Mouse (Mus musculus): ENCODE measurements around the gene Arhgef25. TPM values are rescaled to one million over a fixed set of nuclear protein-coding genes. Genes with fewer than 3 reads are reported as not detected.

Gene Arhgef25
- polyA plus RNA-seq, 1 experiment: 77.7 TPM

DNA sequence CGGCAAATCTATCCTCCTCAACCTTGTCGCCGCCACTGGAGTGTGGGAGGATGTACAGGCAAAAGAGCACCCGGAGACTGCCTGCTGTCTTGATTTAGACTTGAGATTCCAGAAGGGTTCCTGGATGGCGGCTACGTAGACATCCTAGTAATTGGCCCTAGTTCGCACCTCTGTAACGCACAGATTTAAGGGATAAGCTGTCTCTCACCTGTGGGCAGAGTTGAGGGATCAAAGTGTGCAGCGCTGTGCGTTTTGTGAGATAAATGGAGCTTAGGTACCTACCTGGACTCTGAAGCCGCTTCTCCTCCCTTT is 23.5 kb downstream of the Arhgef25 start:
- no peak for TF ChIP-seq GATA1 (IDR thresholded peaks at IDR 0.05; ENCODE audit: low read length)

GRCm38 (mm10) chr10:127165654-127166403 is 24.1 kb downstream of the Arhgef25 start:
- no peak for TF ChIP-seq GATA1 (IDR thresholded peaks at IDR 0.05; ENCODE audit: low read length)

DNA sequence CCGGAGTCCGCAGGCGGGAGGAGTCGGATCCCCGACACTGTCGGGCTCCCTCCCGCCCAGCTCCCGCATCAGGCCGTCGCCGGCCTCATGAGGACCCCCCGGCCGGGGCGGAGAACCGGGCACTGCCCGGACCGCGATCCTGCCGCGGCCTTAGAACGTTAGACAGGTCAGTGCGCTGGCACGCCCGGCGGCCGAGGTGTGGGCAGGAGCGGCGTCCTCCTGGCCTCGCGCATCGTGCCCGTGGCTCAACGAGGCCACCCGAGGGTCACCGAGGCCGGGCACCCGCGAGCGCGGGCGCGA is 24.6 kb downstream of the Arhgef25 start:
- TF ChIP-seq GATA1 (IDR thresholded peaks at IDR 0.05; ENCODE audit: low read length): no peak

DNA sequence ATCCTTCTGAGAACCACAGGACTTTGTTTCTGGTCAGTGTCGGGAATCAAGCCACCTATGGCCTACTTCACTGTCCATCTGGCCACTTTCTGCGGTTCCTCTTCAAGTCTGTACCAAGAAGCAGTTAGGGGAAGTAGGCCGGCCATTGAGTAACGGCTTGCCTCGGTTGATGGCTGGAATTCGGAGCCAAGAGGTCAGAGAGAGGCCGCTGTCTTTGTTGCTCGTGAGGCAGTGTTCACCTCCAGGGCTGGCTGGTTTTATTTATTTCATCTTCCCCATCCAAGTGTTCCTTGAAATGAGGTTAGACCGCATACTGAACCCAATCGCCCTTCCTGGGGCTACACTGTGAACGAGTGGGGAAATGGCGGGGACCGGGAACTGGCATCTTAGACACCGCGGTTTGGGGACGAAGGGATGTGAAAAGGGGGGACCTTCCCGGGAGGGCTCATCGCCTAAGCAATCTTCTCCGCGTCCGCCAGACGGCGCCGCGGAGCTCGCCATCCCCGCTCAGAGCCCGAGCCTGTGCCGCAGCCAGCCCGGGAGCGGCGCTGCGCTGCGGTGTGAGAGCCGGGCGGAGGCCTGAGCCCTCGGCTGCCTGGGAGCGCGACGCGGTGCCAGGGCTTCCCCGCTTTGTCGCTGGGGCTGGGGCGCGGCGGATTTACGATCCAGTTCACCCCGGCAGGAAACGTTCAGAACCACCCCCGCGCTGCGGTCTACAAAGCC is 25.1 kb downstream of the Arhgef25 start, which contains the start of gene B4galnt1:
Gene B4galnt1, plus strand, starts transcription at position 595 of the 723 bp plus-strand sequence.
- no peak for TF ChIP-seq GATA1 (IDR thresholded peaks at IDR 0.05; ENCODE audit: low read length)

GRCm38 (mm10) chr10:127164190-127164589 is 25.7 kb downstream of the Arhgef25 start:
- TF ChIP-seq GATA1 (IDR thresholded peaks at IDR 0.05; ENCODE audit: low read length): no peak

DNA sequence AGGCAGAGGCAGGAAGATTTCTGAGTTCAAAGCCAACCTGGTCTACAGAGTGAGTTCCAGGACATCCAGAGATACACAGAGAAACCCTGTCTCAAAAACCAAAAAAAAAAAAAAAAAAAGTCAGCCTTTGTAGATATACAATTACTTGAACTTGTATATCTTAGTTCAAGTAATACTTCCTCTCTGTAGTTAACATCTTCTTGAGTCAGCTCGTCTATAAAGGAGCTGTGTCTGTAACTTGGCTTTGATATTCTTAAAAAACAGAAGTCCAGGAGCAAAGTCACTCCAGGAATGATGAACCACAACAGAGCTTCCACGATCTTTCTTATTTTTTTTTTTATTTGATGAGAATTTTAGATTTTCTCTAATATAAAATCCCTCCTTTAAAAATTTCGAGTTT is 29.2 kb downstream of the Arhgef25 start:
- no peak for TF ChIP-seq GATA1 (IDR thresholded peaks at IDR 0.05; ENCODE audit: low read length)

- TF ChIP-seq GATA1 (IDR thresholded peaks at IDR 0.05; ENCODE audit: low read length): no peak
Observed at GRCm38 (mm10) chr10:127160081-127160480, 29.8 kb downstream of the Arhgef25 start.

DNA sequence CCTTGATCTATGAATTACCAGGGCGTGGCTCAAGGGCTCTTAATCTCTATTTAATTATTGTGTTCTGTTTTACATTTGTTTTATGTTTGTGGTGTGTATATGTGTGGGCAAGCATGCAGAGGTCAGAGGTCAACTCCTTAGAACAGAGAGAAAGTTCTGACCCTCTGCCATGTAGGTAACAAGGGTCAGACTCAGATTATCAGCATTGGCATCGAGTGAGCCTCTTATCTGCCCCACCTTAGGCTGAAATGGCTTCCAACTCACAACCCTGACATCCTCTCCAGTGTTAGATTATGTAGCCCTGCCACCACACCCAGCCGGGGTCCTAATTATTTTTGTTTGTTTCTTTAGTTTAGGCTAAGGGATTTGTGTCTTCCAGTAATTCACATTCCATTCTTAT is 31.4 kb downstream of the Arhgef25 start:
- no peak for TF ChIP-seq GATA1 (IDR thresholded peaks at IDR 0.05; ENCODE audit: low read length)

- no peak for TF ChIP-seq GATA1 (IDR thresholded peaks at IDR 0.05; ENCODE audit: low read length)
Observed at GRCm38 (mm10) chr10:127156511-127156910, 33.4 kb downstream of the Arhgef25 start.

- no peak for TF ChIP-seq GATA1 (IDR thresholded peaks at IDR 0.05; ENCODE audit: low read length)
Observed at GRCm38 (mm10) chr10:127156089-127156488, 33.8 kb downstream of the Arhgef25 start.

- TF ChIP-seq GATA1 (IDR thresholded peaks at IDR 0.05; ENCODE audit: low read length): no peak
Observed at GRCm38 (mm10) chr10:127154652-127155051, 35.2 kb downstream of the Arhgef25 start.

DNA sequence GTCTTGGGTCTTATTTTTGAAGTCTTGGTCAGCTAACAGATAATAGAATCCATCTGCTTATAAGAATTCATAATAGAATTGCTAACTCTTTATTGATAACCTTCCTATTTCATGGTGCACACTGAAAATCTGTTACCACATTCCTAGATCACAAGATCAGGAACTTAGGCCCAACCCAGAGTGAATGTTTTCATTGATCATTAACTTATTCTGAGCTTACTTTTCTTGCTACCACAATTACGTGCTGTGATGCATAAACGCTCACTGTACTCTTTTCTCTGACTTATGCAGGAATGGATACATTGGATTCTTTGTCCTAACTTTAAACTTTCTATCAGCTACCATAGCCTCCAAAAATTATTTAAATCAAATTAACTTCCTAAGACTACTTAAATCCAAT is 35.6 kb downstream of the Arhgef25 start:
- no peak for TF ChIP-seq GATA1 (IDR thresholded peaks at IDR 0.05; ENCODE audit: low read length)

- TF ChIP-seq GATA1 (IDR thresholded peaks at IDR 0.05; ENCODE audit: low read length): no peak
Observed at GRCm38 (mm10) chr10:127153323-127153722, 36.6 kb downstream of the Arhgef25 start.

DNA sequence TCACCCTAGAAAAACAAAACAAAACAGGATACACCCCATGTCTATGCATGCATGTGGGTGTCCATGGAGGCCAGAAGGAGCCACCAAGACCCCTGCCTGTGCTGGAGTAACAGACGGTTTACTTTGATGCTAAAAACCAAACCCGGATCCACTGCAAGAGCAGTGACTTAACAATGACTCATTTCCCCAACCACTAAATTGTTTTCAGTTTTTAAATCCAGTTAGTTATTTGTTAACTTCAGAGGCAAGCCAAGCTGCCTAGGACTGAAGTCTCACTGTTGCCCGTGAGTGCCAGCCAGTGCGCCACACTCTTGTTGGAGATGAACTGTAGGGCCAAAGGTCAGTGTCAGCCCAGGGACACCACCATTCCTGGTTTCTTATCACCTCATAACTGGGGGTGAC is 39.4 kb downstream of the Arhgef25 start:
- no peak for TF ChIP-seq GATA1 (IDR thresholded peaks at IDR 0.05; ENCODE audit: low read length)

GRCm38 (mm10) chr10:127147135-127147534 is 42.7 kb downstream of the Arhgef25 start:
- TF ChIP-seq GATA1 (IDR thresholded peaks at IDR 0.05; ENCODE audit: low read length): no peak

GRCm38 (mm10) chr10:127145303-127145702 is 44.6 kb downstream of the Arhgef25 start:
- no peak for TF ChIP-seq GATA1 (IDR thresholded peaks at IDR 0.05; ENCODE audit: low read length)

DNA sequence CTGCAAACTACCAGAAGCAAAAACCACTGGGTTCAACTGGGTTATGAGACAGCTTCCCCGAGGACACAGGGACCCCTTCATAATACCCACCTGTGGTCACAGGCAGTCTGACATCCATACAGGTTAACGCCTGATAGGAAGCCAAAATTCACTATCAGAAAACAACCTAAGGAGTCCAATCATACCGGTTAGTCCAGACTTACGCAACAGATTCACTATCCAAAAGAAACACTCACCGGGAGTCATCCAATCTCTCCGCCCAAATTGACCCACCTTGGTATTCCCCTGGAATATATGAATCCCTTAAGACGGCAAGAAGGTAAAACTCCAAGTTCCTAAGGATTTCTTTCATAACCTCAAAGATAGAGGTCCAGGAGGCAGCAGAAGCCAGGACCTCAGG is 45.3 kb downstream of the Arhgef25 start:
- TF ChIP-seq GATA1 (IDR thresholded peaks at IDR 0.05; ENCODE audit: low read length): no peak

Data from G1E-ER4 (cell line).